In the genomic region with DNA sequence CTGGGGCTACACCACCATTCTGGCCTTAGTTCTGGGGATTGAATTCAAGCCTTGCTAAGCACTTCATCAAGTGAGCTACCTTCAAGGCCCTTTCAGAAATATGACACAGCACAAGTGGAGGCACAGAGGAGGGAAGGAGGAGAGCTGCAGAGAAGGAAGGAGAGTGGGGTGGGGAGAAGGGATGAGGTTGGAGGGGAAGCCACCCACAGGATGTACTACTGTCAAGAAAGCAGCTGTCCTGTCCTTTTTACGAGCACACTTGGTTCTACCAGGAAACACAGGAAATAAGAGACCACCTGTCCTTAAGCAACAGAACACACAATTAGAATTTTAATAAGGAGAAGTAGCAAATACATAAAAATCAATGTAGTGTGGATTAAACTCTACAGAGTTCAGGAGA, we compare ENCODE assay signal across 27 mouse cellular contexts.
DNase-seq lines count a peak whose midpoint lies in the region; ATAC-seq and TF ChIP-seq lines count a peak whose summit lies in the region.
"Had no signal": no experiment of that assay in that cellular context is flagged by ENCODE, and none has a peak within 500 bp of the region (broad histone marks: within the 10 kb centered on the region; RNA-seq: fewer than 3 reads in every experiment).

No protein-coding gene starts in this region.

- ATAC-seq in liver, postnatal 0 days, result no peak
- ATAC-seq in CD4-positive, CD25-positive, alpha-beta regulatory T cell, adult 4 months, result peak; percentile 22
- peak; percentile 24 for ATAC-seq in inflammation-experienced regulatory T-cells, adult 6 months
- ATAC-seq: forebrain, embryonic 13.5 days; midbrain, embryonic 16.5 days had no signal

- no peak overlapping the region for H3K4me2 ChIP-seq in liver, postnatal 0 days (ENCODE audit: low read depth, low read length)
- H3K4me2 ChIP-seq: forebrain, embryonic 13.5 days; heart, embryonic 12.5 days; hindbrain, embryonic 13.5 days; limb, embryonic 12.5 days; liver, embryonic 11.5 days had no signal

- H3K4me3 ChIP-seq in liver, adult 2 months (ENCODE audit: insufficient read depth, low read depth, low read length), result no peak overlapping the region
- H3K4me3 ChIP-seq in liver, postnatal 0 days (ENCODE audit: low read depth, low read length), result no peak overlapping the region
- H3K4me3 ChIP-seq: forebrain, embryonic 13.5 days; heart, embryonic 12.5 days; hindbrain, embryonic 13.5 days; limb, embryonic 12.5 days; midbrain, embryonic 10.5 days had no signal

- no peaks in the 10 kb centered on the region for H3K9me3 ChIP-seq in liver, postnatal 0 days (ENCODE audit: low read length)
- H3K9me3 ChIP-seq: forebrain, embryonic 13.5 days; heart, embryonic 12.5 days; hindbrain, embryonic 13.5 days; limb, embryonic 12.5 days; midbrain, embryonic 10.5 days had no signal

- peak overlapping the region; percentile 22 for H3K27ac ChIP-seq in liver, adult 2 months (replicated peaks; ENCODE audit: insufficient read depth, low read depth, low read length)
- H3K27ac ChIP-seq in liver, postnatal 0 days (ENCODE audit: low read depth), result no peak overlapping the region
- H3K27ac ChIP-seq: forebrain, embryonic 13.5 days; hindbrain, embryonic 13.5 days; limb, embryonic 12.5 days; macrophage; midbrain, embryonic 10.5 days had no signal

- DNase-seq in liver, adult 2 months (ENCODE audit: extremely low read depth, low read depth, low spot score), result no peak
- DNase-seq in liver, postnatal 0 days, result no peak
- peak; percentile 44 for DNase-seq in A20 (ENCODE audit: low read depth, low spot score)
- no peak for DNase-seq in left cerebral cortex, adult 18-20 months (ENCODE audit: low spot score in 2 of 2)
- DNase-seq in left cerebral cortex, adult 8-10 months (ENCODE audit: low spot score in 2 of 2), result no peak
- DNase-seq: adrenal gland, postnatal 25 days; cerebellum, adult 18-20 months; cerebellum, postnatal 14 days; gastrocnemius, postnatal 25 days; heart, adult 11 months; heart, postnatal 4 days; kidney, adult 11 months; layer of hippocampus, postnatal 36 days; lung, adult 18-20 months; lung, postnatal 10 days; spleen, adult 18-20 months; thymus, postnatal 14 days had no signal

- no peak for TF ChIP-seq CTCF in liver, adult 2 months (IDR thresholded peaks at IDR 0.05; ENCODE audit: low read depth, low read length)
- TF ChIP-seq CTCF in liver, postnatal 0 days (IDR thresholded peaks at IDR 0.05; ENCODE audit: low read depth), result no peak

- 0 out of 2 replicates have a peak, but pooled peaks cover 2% of the 10 kb centered on the region for H3K36me3 ChIP-seq in liver, adult 2 months (ENCODE audit: control insufficient read depth, insufficient read depth, low read length)
- H3K36me3 ChIP-seq in liver, postnatal 0 days (replicated peaks; ENCODE audit: insufficient read depth, low read length), result no peaks in the 10 kb centered on the region
- H3K36me3 ChIP-seq: heart, embryonic 12.5 days; hindbrain, embryonic 13.5 days; limb, embryonic 12.5 days; midbrain, embryonic 10.5 days had no signal

- no peaks in the 10 kb centered on the region for H3K27me3 ChIP-seq in liver, adult 2 months (ENCODE audit: control insufficient read depth, insufficient read depth, low read length)
- H3K27me3 ChIP-seq in liver, postnatal 0 days (ENCODE audit: insufficient read depth, low read length), result no peaks in the 10 kb centered on the region
- H3K27me3 ChIP-seq: forebrain, embryonic 13.5 days; heart, embryonic 12.5 days; hindbrain, embryonic 13.5 days; limb, embryonic 12.5 days had no signal

- peaks cover 50% of the 10 kb centered on the region for H3K4me1 ChIP-seq in liver, adult 2 months (ENCODE audit: control insufficient read depth, insufficient read depth, low read length)
- H3K4me1 ChIP-seq in liver, postnatal 0 days (ENCODE audit: insufficient read depth), result peaks cover 2% of the 10 kb centered on the region; the same call in 1 of the 2 replicates
- H3K4me1 ChIP-seq: midbrain, embryonic 10.5 days had no signal

- 60% methylated on average over 1 of the region's 1 CpGs for WGBS in liver, adult 2 months
- 46% methylated on average over 1 of the region's 1 CpGs for WGBS in liver, postnatal 0 days (ENCODE audit: insufficient replicate concordance)

- H3K79me2 ChIP-seq in liver, adult 2 months (ENCODE audit: control insufficient read depth, insufficient read depth, low read length), result peaks cover 36% of the 10 kb centered on the region; the same call in 1 of the 2 replicates

- 0 out of 2 replicates have a peak overlapping the region, but pooled peaks have one; percentile 2 for H3K9ac ChIP-seq in liver, adult 2 months (ENCODE audit: low read depth, low read length)
- no peak overlapping the region for H3K9ac ChIP-seq in liver, postnatal 0 days (replicated peaks)
- H3K9ac ChIP-seq: forebrain, embryonic 13.5 days; heart, embryonic 12.5 days; hindbrain, embryonic 13.5 days; limb, embryonic 12.5 days had no signal

- TF ChIP-seq EP300 in liver, postnatal 0 days (IDR thresholded peaks at IDR 0.05; ENCODE audit: low read depth), result no peak

- no peak for TF ChIP-seq POLR2A in liver, adult 2 months (IDR thresholded peaks at IDR 0.05; ENCODE audit: extremely low read depth, insufficient read depth, low read length)
